Mouse (Mus musculus) megakaryocyte progenitor cell, adult 5-6 weeks (primary cell): ENCODE measurements around the gene Rock2. TPM values are rescaled to one million over a fixed set of nuclear protein-coding genes. Genes with fewer than 3 reads are reported as not detected.

Source experiments
- ATAC-seq: replicated peaks from 2 replicates; pipeline ENCODE4 v1.8.0; 2016; ENCODE audit warnings: mild to moderate bottlenecking, moderate TSS enrichment, inconsistent platforms; ENCODE audit not compliant: poor library complexity
- total RNA-seq, 2 experiments: library from RNA; stranded (forward) in 1 of 2; stranded (reverse) in 1 of 2; fragments of 157-497, 149-512 nt in 1 of 2; fragments of 200-1000 nt in 1 of 2; gene quantifications; 2 replicates each; pipeline versions ENCODE4 v1.2.3 to v1.2.4; 2015 to 2017

The Rock2 gene
- total RNA-seq, 2 experiments from 2014 or later: 45.8 to 64.2 TPM

- ATAC-seq: no peak
Measured at GRCm38 (mm10) chr12:17037053-17037610, 142.4 kb downstream of the Rock2 start.

Other genes starting within 250 kb of the Rock2 start
- not detected in 2 replicates for gene Ntsr2, start 241.5 kb upstream of the Rock2 start, total RNA-seq (2015)
- gene Ntsr2, start 241.5 kb upstream of the Rock2 start, total RNA-seq (2017): not detected in 2 replicates
- 0.02 TPM in 1 of 2 replicates, not detected in the other for gene Greb1, start 94.0 kb upstream of the Rock2 start, total RNA-seq (2015)
- 0.04 and 0.17 TPM in 2 replicates for gene Greb1, start 94.0 kb upstream of the Rock2 start, total RNA-seq (2017)
- gene E2f6, start 83.9 kb upstream of the Rock2 start, total RNA-seq (2015): 51.7 and 60.3 TPM in 2 replicates
- gene E2f6, start 83.9 kb upstream of the Rock2 start, total RNA-seq (2017): 49.2 and 49.9 TPM in 2 replicates
- gene Pqlc3, start 105.5 kb downstream of the Rock2 start, total RNA-seq (2015): 39.9 and 50.4 TPM in 2 replicates
- gene Pqlc3, start 105.5 kb downstream of the Rock2 start, total RNA-seq (2017): 19.5 and 21.0 TPM in 2 replicates
- gene 2410004P03Rik, start 116.8 kb downstream of the Rock2 start, total RNA-seq (2015): 0.24 TPM in 1 of 2 replicates, not detected in the other
- 0.04 TPM in 1 of 2 replicates, not detected in the other for gene 2410004P03Rik, start 116.8 kb downstream of the Rock2 start, total RNA-seq (2017)